Mouse (Mus musculus) heart, embryonic 14.5 days (tissue): ENCODE measurements around the gene Mylk. TPM values are rescaled to one million over a fixed set of nuclear protein-coding genes. Genes with fewer than 3 reads are reported as not detected.

Experiments used
- ATAC-seq: fragments of 200-750 bp; cut with Nextera tagmentation; 2 replicates; pipeline ENCODE4 v1.8.0; 2017; ENCODE audit warnings: low read depth, moderate TSS enrichment; ENCODE audit not compliant: insufficient number of reproducible peaks, insufficient read depth, low FRiP score
- H3K27ac ChIP-seq, 2 experiments: fragments of 200-500 bp in 1 of 2; fragments of 300-500 bp in 1 of 2; sonication (generic) in 1 of 2; replicated peaks in 1 of 2; 2 replicates each; pipeline ENCODE4 v1.5.1; 2012 to 2014; ENCODE audit warnings: low read depth in 2 of 2, low read length in 2 of 2, control low read depth in 1 of 2, mild to moderate bottlenecking in 1 of 2, mixed read lengths in 1 of 2; ENCODE audit not compliant: control insufficient read depth in 1 of 2, insufficient read depth in 1 of 2
- H3K27me3 ChIP-seq: fragments of 300-500 bp; sonication (generic); 2 replicates; pipeline ENCODE4 v1.6.1; 2014; ENCODE audit warnings: mild to moderate bottlenecking, low read length, control low read depth; ENCODE audit not compliant: control insufficient read depth, insufficient read depth
- H3K36me3 ChIP-seq: fragments of 300-500 bp; sonication (generic); 2 replicates; pipeline ENCODE4 v1.6.1; 2014; ENCODE audit warnings: mild to moderate bottlenecking, control low read depth, low read length, mixed read lengths; ENCODE audit not compliant: control insufficient read depth, insufficient read depth
- H3K4me1 ChIP-seq, 2 experiments: fragments of 200-500 bp in 1 of 2; fragments of 300-500 bp in 1 of 2; sonication (generic) in 1 of 2; 2 replicates each; pipeline ENCODE4 v1.6.1; 2012 to 2014; ENCODE audit warnings: low read length in 2 of 2, control low read depth in 1 of 2, mixed read lengths in 1 of 2; ENCODE audit not compliant: control insufficient read depth in 2 of 2, insufficient read depth in 2 of 2
- H3K4me2 ChIP-seq: fragments of 300-500 bp; sonication (generic); 2 replicates; pipeline ENCODE4 v1.6.1; 2014; ENCODE audit warnings: mild to moderate bottlenecking, low read length
- H3K4me3 ChIP-seq, 2 experiments: fragments of 200-500 bp in 1 of 2; fragments of 300-500 bp in 1 of 2; sonication (generic) in 1 of 2; 2 replicates each; pipeline ENCODE4 v1.5.1; 2012 to 2014; ENCODE audit warnings: low read length in 2 of 2, mild to moderate bottlenecking in 2 of 2, control low read depth in 1 of 2, low read depth in 1 of 2, moderate library complexity in 1 of 2; ENCODE audit not compliant: control insufficient read depth in 1 of 2, insufficient read depth in 1 of 2
- H3K9ac ChIP-seq: fragments of 300-500 bp; sonication (generic); 2 replicates; pipeline ENCODE4 v1.6.1; 2014; ENCODE audit warnings: mild to moderate bottlenecking, low read length
- H3K9me3 ChIP-seq: fragments of 300-500 bp; sonication (generic); 2 replicates; pipeline ENCODE4 v1.6.1; 2016; ENCODE audit warnings: low read length, control low read depth; ENCODE audit not compliant: control insufficient read depth
- WGBS: fragments of 180-500 bp; shearing (Covaris S2); extraction: QIAGEN DNeasy Blood & Tissue Kit; methylation state at CpG from one replicate; pipeline ENCODE4 v1.1.7; 2014; 5-methylcytosine and 5-hydroxymethylcytosine counted together
- polyA plus RNA-seq: library from polyadenylated mRNA; unstranded; fragments of >200 nt; fragmentation: Nextera tagmentation; extraction: Ambion mirVana; gene quantifications from 2 replicates; pipeline ENCODE4 v1.2.1, GENCODE M21; 2014

Gene Mylk
- polyA plus RNA-seq, 1 experiment from 2014 or later: 8.5 TPM

DNA sequence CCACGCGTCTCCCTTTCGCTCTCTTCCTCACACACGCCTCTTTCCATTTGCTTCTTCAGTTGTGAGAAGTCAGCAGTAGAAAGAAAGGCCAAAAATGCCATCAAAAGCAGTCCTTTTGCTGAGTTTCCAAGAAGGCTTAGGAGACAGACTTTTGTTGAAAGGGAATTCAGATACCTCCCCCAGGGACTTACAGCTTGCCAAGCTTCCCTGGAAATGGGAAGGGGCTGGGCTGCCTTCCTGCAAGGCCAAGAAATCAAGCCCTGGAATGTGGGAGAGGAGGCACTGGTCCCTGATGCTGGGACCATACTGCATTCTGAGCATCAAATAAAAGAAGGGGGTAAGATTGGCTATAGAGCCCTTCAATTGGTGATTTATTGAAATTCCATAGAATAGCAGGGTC is 159.9 kb downstream of the Mylk start:
- Histone ChIP-seq H3K4me2 (no peak overlapping the region), H3K4me1 (peaks cover 21 to 23% of the 10 kb centered on the region in 2 experiments), H3K36me3 (no peaks in the 10 kb centered on the region), H3K4me3 (no peak overlapping the region), H3K9ac (no peak overlapping the region), H3K27me3 (no peaks in the 10 kb centered on the region), H3K27ac (no peak overlapping the region), H3K9me3 (no peaks in the 10 kb centered on the region)
- WGBS: 86% methylated on average over 4 of the region's 4 CpGs
- no peak for ATAC-seq

- 0 out of 2 replicates have a peak, but pooled peaks cover 4% of the 10 kb centered on the region for H3K27me3 ChIP-seq
- no peak overlapping the region for H3K4me3 ChIP-seq
- no peaks in the 10 kb centered on the region for H3K36me3 ChIP-seq
- WGBS: 44% methylated on average over 6 of the region's 6 CpGs
- peaks cover 11 to 13% of the 10 kb centered on the region in 2 experiments for H3K4me1 ChIP-seq
- peak overlapping the region; percentile 75 to 80 for H3K27ac ChIP-seq
- no peak for ATAC-seq
- H3K9ac ChIP-seq: no peak overlapping the region
- no peaks in the 10 kb centered on the region for H3K9me3 ChIP-seq
- H3K4me2 ChIP-seq: no peak overlapping the region
These were observed 164.4 kb downstream of the Mylk start for GRCm38 (mm10) chr16:34909437-34909836.

DNA sequence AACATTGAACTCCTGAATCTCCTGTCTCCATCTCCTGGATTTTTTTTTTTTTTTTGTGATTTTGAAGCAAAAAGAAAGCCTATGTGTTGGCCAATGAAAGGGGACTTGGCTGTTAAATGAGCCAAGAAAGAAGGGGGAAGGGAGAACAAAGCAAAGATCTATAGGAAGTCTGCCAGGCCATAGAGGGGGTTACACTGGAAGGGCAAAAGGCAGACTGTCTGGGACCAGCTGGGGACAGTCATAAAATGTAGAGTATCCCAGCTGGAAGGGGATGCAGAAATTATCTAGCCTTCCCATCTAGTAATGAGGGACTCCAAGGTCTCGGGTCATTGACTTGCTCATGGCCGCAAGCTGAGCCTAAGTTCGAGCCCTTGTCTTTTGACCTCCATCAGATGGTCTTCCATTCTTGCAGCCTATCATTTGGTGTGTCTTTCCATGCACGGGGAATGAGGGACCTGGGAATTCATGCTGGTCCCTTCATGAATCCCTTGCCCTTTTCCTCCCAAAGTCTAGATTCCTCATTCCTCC is 172.4 kb downstream of the Mylk start:
- Histone ChIP-seq H3K27ac (no peak overlapping the region), H3K9ac (no peak overlapping the region), H3K4me3 (no peak overlapping the region), H3K36me3 (no peaks in the 10 kb centered on the region), H3K27me3 (peaks cover 32% of the 10 kb centered on the region), H3K4me1 (peaks cover 13 to 14% of the 10 kb centered on the region in 2 experiments), H3K4me2 (no peak overlapping the region), H3K9me3 (no peaks in the 10 kb centered on the region)
- 90% methylated on average over 4 of the region's 4 CpGs for WGBS
- ATAC-seq: no peak

DNA sequence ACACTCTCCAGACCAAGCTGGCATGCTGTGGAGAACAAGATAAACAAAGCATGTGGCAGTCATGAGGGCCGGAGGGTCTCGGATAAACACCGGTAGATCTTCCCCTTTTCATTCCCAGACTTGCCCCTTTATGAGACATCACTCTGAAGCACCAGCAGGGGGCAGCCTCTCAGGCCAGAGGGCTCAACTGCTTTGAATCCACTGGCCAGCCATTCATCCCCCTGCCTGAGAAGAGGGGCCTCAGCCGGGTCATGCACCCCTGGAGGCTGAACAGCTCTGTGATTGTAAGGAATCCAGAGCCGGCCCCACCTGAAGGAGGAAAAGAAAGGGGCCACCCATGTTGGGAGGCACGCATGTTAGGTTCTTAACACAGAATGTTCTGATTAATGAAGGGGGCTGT is 175.2 kb downstream of the Mylk start:
- no peaks in the 10 kb centered on the region for H3K9me3 ChIP-seq

DNA sequence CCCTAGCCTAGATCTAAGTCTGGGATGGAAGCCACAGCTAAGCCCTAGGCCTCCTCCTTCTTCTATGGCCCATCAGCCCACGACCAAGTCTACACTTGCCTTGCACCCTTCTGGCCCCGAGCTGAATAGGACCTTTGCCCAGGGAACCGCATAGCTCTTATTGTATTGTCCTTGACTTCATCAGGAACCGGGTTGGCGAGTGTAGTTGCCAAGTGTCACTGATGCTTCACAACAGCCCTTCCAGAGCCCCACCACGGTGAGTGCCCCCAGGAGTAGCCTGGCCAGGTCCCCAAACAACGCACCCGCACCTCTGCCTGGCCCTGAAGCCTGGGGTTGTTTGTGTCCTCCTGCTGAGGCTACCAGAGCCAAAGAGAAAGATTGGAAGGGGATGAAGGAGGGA is 175.9 kb downstream of the Mylk start:
- Histone ChIP-seq H3K4me3 (no peak overlapping the region), H3K9ac (no peak overlapping the region), H3K9me3 (no peaks in the 10 kb centered on the region), H3K27ac (no peak overlapping the region), H3K4me2 (no peak overlapping the region), H3K36me3 (no peaks in the 10 kb centered on the region), H3K27me3 (peaks cover 31% of the 10 kb centered on the region), H3K4me1 (peaks cover 39 to 46% of the 10 kb centered on the region in 2 experiments)
- 79% methylated on average over 8 of the region's 8 CpGs for WGBS
- no peak for ATAC-seq

More for the DNA sequence above, 175.2 kb downstream of the Mylk start:
- no peak overlapping the region for H3K4me3 ChIP-seq
- WGBS: 21% methylated on average over 6 of the region's 6 CpGs
- H3K4me2 ChIP-seq: no peak overlapping the region
- no peaks in the 10 kb centered on the region for H3K36me3 ChIP-seq
- H3K27ac ChIP-seq: no peak overlapping the region
- peaks cover 32 to 40% of the 10 kb centered on the region in 2 experiments for H3K4me1 ChIP-seq
- ATAC-seq: no peak
- H3K9ac ChIP-seq: no peak overlapping the region
- H3K27me3 ChIP-seq: peaks cover 33% of the 10 kb centered on the region

GRCm38 (mm10) chr16:34921319-34921718 is 176.3 kb downstream of the Mylk start:
- WGBS: 84% methylated on average over 10 of the region's 10 CpGs
- no peak overlapping the region for H3K4me3 ChIP-seq
- no peaks in the 10 kb centered on the region for H3K9me3 ChIP-seq
- H3K4me1 ChIP-seq: peaks cover 43 to 51% of the 10 kb centered on the region in 2 experiments
- no peak for ATAC-seq
- no peaks in the 10 kb centered on the region for H3K36me3 ChIP-seq
- H3K27me3 ChIP-seq: peaks cover 31% of the 10 kb centered on the region
- no peak overlapping the region for H3K27ac ChIP-seq
- no peak overlapping the region for H3K9ac ChIP-seq
- no peak overlapping the region for H3K4me2 ChIP-seq

GRCm38 (mm10) chr16:34923630-34924029 is 178.6 kb downstream of the Mylk start:
- H3K27me3 ChIP-seq: peaks cover 40% of the 10 kb centered on the region

DNA sequence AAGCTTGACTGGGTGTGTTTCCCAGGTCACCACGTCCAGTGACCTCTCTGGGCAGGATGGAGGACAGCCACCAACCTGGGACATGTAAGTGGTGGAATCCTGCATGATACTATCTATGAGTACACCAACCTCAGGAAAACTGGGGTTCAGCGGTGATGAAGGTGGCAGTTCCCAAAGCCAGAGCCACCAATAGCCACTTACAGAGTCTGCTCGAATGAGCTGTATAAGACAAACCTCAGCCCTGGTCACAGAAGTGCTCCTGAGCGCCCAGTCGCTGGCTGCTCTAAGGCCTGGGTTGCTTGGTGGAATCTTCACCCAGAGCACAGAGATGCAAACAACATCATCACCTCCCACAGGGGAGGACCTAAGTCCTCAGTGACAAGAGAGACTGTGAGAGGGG is 179.3 kb downstream of the Mylk start:
- ATAC-seq: no peak
- no peak overlapping the region for H3K4me3 ChIP-seq
- H3K9ac ChIP-seq: peak overlapping the region; percentile 14; the same call in 1 of the 2 replicates
- H3K27me3 ChIP-seq: peaks cover 44% of the 10 kb centered on the region
- H3K4me1 ChIP-seq: peaks cover 55 to 61% of the 10 kb centered on the region in 2 experiments
- no peaks in the 10 kb centered on the region for H3K9me3 ChIP-seq
- H3K4me2 ChIP-seq: peak overlapping the region; percentile 15; the same call in 1 of the 2 replicates
- WGBS: 63% methylated on average over 5 of the region's 5 CpGs
- no peaks in the 10 kb centered on the region for H3K36me3 ChIP-seq
- peak overlapping the region; percentile 28 to 51; a peak in 2 of 4 replicates for H3K27ac ChIP-seq

More at GRCm38 (mm10) chr16:34923630-34924029, 178.6 kb downstream of the Mylk start:
- H3K9ac ChIP-seq: 0 out of 2 replicates have a peak overlapping the region, but pooled peaks have one; percentile 14
- H3K27ac ChIP-seq: no peak overlapping the region
- no peak for ATAC-seq
- 51% methylated on average over 9 of the region's 9 CpGs for WGBS
- H3K36me3 ChIP-seq: no peaks in the 10 kb centered on the region
- no peaks in the 10 kb centered on the region for H3K9me3 ChIP-seq
- H3K4me2 ChIP-seq: no peak overlapping the region
- H3K4me3 ChIP-seq: no peak overlapping the region
- peaks cover 55 to 61% of the 10 kb centered on the region in 2 experiments for H3K4me1 ChIP-seq
